Mouse (Mus musculus): ENCODE data around the gene Thbs1.

DNA sequence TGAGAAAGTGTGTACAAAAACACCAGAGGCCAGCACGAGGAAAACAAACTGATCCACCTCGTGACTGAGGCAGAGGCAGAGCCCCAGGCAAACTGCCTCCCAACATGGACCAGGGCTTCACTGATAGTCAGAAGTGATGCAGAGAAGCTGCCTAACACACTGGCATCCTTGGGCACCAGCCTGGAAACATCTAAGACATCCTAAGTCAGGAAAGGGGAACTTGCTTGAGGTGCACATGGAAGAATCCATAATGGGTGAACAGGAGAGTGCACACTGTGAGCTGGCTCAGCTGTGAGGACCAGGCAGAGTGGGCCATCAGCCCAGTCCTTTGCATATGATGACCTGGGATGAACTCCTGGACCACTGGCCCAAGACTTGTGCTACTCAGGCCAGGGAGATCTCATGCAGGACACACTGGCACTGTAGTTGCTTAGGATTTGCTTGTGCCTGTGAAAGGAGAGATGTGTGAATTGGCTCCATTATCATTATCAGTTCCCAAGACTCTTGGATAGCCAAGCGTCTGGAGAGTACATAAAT is 5.1 kb downstream of the Thbs1 start:
- TF ChIP-seq POLR2A (IDR thresholded peaks at IDR 0.05; ENCODE audit: borderline replicate concordance, insufficient read depth, low read length) (no peak), CTCF (IDR thresholded peaks at IDR 0.05; ENCODE audit: borderline replicate concordance, insufficient read depth, low read depth, low read length) (no peak)

Data from cerebellum, adult 2 months (tissue).